Mouse (Mus musculus) left cerebral cortex, adult 11 months (tissue): ENCODE measurements around the gene Car2.

Source experiments
- DNase-seq: peaks from one replicate; pipeline ENCODE4 v3.0.0; 2022; ENCODE audit warnings: low spot score

The Car2 gene

GRCm38 (mm10) chr3:14945627-14946026 is 59.6 kb downstream of the Car2 start:
- DNase-seq: no peak

GRCm38 (mm10) chr3:14948067-14948800 is 62.2 kb downstream of the Car2 start:
- peak; percentile 9 for DNase-seq

GRCm38 (mm10) chr3:14950031-14950430 is 64.0 kb downstream of the Car2 start:
- DNase-seq: no peak
